ENCODE assay signal across 7 mouse cellular contexts in the genomic region with DNA sequence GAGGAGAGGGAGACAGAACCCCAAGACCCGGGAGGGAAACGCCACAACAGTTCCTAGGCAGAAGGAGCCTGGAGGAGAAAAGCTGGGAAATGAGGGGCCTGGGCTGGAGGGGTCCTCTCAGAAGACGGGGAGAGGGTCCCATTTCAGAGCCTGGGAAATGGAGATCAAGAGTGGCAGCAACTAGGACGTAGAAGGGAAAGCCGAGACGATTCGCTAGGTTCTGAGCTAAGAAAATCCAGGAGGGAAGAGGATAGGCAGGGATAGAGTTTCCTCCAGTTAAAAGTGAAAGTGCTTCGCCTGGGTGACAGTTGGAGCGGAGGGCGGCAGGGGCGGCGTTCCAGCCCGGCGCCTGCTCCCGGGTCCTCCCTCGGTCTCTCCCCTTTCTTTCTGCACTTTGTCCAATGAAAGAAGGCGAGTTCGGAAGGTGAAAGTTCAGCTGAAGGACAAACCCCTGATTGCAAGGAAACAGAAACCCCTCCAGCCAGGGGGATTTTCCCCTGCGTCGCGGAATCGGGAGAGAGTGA. TPM values are rescaled to one million over a fixed set of nuclear protein-coding genes. Genes with fewer than 3 reads are reported as not detected.
DNase-seq lines count a peak whose midpoint lies in the region; ATAC-seq lines count a peak whose summit lies in the region.

No protein-coding gene starts in this region.

- H3K4me1 ChIP-seq in intestine, embryonic 14.5 days (replicated peaks; ENCODE audit: control insufficient read depth, insufficient read depth, low read length): peaks cover 16% of the 10 kb centered on the region; the same call in 1 of the 2 replicates
- peaks cover 39% of the 10 kb centered on the region for H3K4me1 ChIP-seq in limb, embryonic 10.5 days
- peaks cover 7% of the 10 kb centered on the region for H3K4me1 ChIP-seq in midbrain, embryonic 11.5 days (ENCODE audit: control insufficient read depth, insufficient read depth, low read length)

- H3K9me3 ChIP-seq in intestine, embryonic 14.5 days (ENCODE audit: control insufficient read depth, low read length): no peaks in the 10 kb centered on the region
- H3K9me3 ChIP-seq in limb, embryonic 10.5 days (replicated peaks): 0 out of 2 replicates have a peak, but pooled peaks cover 2% of the 10 kb centered on the region
- peaks cover 7% of the 10 kb centered on the region; the same call in 1 of the 2 replicates for H3K9me3 ChIP-seq in midbrain, embryonic 11.5 days (ENCODE audit: control insufficient read depth, low read length)

- peak; percentile 71 to 72 for DNase-seq in adrenal gland, adult 18-20 months (ENCODE audit: low spot score in 2 of 2)
- DNase-seq in embryo, embryonic 11.5 days (ENCODE audit: low read depth, low spot score): peak; percentile 79
- peak; percentile 63 to 72 for DNase-seq in gastrocnemius, postnatal 36 days
- peak; percentile 92 for DNase-seq in intestine, embryonic 14.5 days (ENCODE audit: low spot score)
- peak; percentile 77 for DNase-seq in limb, embryonic 10.5 days (ENCODE audit: low spot score)
- DNase-seq in midbrain, embryonic 11.5 days (ENCODE audit: low spot score, missing footprints): peak; percentile 98
- DNase-seq in skeletal muscle tissue, adult 2 months (ENCODE audit: low read depth, low spot score): peak; percentile 78

- peak overlapping the region; percentile 100 for H3K27ac ChIP-seq in intestine, embryonic 14.5 days (ENCODE audit: low read depth)
- H3K27ac ChIP-seq in limb, embryonic 10.5 days: peak overlapping the region; percentile 97
- H3K27ac ChIP-seq in midbrain, embryonic 11.5 days (ENCODE audit: low read depth, low read length): peak overlapping the region; percentile 99

- peak overlapping the region; percentile 95 for H3K9ac ChIP-seq in intestine, embryonic 14.5 days (ENCODE audit: low read length)
- H3K9ac ChIP-seq in midbrain, embryonic 11.5 days (ENCODE audit: low read length): peak overlapping the region; percentile 97

- no peaks in the 10 kb centered on the region for H3K27me3 ChIP-seq in intestine, embryonic 14.5 days (replicated peaks; ENCODE audit: control insufficient read depth, insufficient read depth, low read length)
- peaks cover 22% of the 10 kb centered on the region for H3K27me3 ChIP-seq in limb, embryonic 10.5 days (ENCODE audit: low read depth, poor library complexity, severe bottlenecking)
- H3K27me3 ChIP-seq in midbrain, embryonic 11.5 days (ENCODE audit: control insufficient read depth, insufficient read depth, low read length): no peaks in the 10 kb centered on the region

- peak overlapping the region; percentile 88 for H3K4me3 ChIP-seq in intestine, embryonic 14.5 days (ENCODE audit: low read depth, low read length)
- H3K4me3 ChIP-seq in limb, embryonic 10.5 days: peak overlapping the region; percentile 84
- peak overlapping the region; percentile 82 for H3K4me3 ChIP-seq in midbrain, embryonic 11.5 days (ENCODE audit: low read depth, low read length)

- no peaks in the 10 kb centered on the region for H3K36me3 ChIP-seq in intestine, embryonic 14.5 days (ENCODE audit: control insufficient read depth, insufficient read depth, low read length)
- H3K36me3 ChIP-seq in limb, embryonic 10.5 days: peaks cover 15% of the 10 kb centered on the region
- H3K36me3 ChIP-seq in midbrain, embryonic 11.5 days (ENCODE audit: control insufficient read depth, insufficient read depth, low read length): 0 out of 2 replicates have a peak, but pooled peaks cover 2% of the 10 kb centered on the region

- intact Hi-C loops in gastrocnemius, postnatal 36 days (cut with DNase I): loop anchor here (5.0 to 10.0 kb wide), 2 partner anchors 74 to 548 kb away; no protein-coding TSS in a partner anchor

- H3K4me2 ChIP-seq in intestine, embryonic 14.5 days (ENCODE audit: low read length): peak overlapping the region; percentile 71
- H3K4me2 ChIP-seq in midbrain, embryonic 11.5 days: peak overlapping the region; percentile 94

- peak; percentile 48 for ATAC-seq in intestine, embryonic 14.5 days (replicated peaks; ENCODE audit: low FRiP score, low TSS enrichment, low read depth)
- peak; percentile 47 for ATAC-seq in midbrain, embryonic 11.5 days (ENCODE audit: low FRiP score)

- whole genome bisulfite sequencing in intestine, embryonic 14.5 days: under 1% methylated on average over 22 of the region's 22 CpGs
- 0% methylated on average over 22 of the region's 22 CpGs for WGBS in limb, embryonic 10.5 days
- WGBS in midbrain, embryonic 11.5 days: under 1% methylated on average over 22 of the region's 22 CpGs

RNA-seq across cellular contexts. Expression of a gene that starts 0.7 kb away (rescaled TPM):
- 10 to 100 TPM; 35.8 to 46.8 TPM for total RNA-seq in adrenal gland, adult 18-20 months (2021)
- total RNA-seq in gastrocnemius, postnatal 36 days (2021): 10 to 100 TPM; 15.9 to 18.4 TPM
- 133 and 149 TPM in 2 replicates for polyA plus RNA-seq in intestine, embryonic 14.5 days (2014; fragmentation: Nextera tagmentation; extraction: Ambion mirVana)
- polyA plus RNA-seq in limb, embryonic 10.5 days (2016; fragmentation: Nextera tagmentation; extraction: Ambion mirVana): 30.6 and 47.3 TPM in 2 replicates
- 86.2 and 95.4 TPM in 2 replicates for polyA plus RNA-seq in midbrain, embryonic 11.5 days (2014; fragmentation: Nextera tagmentation; extraction: Ambion mirVana)

Comparison
In these comparisons a context has a peak if more than half of its experiments do, and no peak if none do; other contexts are left out.
1. Peak in every context shown above with its lines: DNase-seq, ATAC-seq, H3K4me3 ChIP-seq and H3K27ac ChIP-seq.